Mouse (Mus musculus) C2C12 (cell line): ENCODE measurements around the gene Kcnh1.

Experiments
- CEBPB ChIP-seq: IDR thresholded peaks from one replicate; pipeline ENCODE4 v1.6.1; 2011; ENCODE audit warnings: low read depth, mild to moderate bottlenecking, control low read depth, moderate library complexity
- CTCF ChIP-seq: IDR thresholded peaks from one replicate; pipeline ENCODE4 v1.5.1; 2011; ENCODE audit not compliant: control insufficient read depth, insufficient read depth, insufficient read length
- MAX ChIP-seq: IDR thresholded peaks from one replicate; pipeline ENCODE4 v1.6.1; 2011; ENCODE audit warnings: mild to moderate bottlenecking, control low read depth
- MYOD1 ChIP-seq: IDR thresholded peaks from one replicate; pipeline ENCODE4 v1.6.1; 2011; ENCODE audit warnings: low read depth; ENCODE audit not compliant: control insufficient read depth, insufficient read length
- MYOG ChIP-seq: IDR thresholded peaks from one replicate; pipeline ENCODE4 v1.6.1; 2011; ENCODE audit not compliant: control insufficient read depth, insufficient read length; ENCODE audit errors: extremely low read depth
- USF1 ChIP-seq: IDR thresholded peaks from one replicate; pipeline ENCODE4 v1.6.1; 2011; ENCODE audit warnings: low read depth, mild to moderate bottlenecking, control low read depth, moderate library complexity

GRCm38 (mm10) chr1:192371943-192372614 is 181.5 kb downstream of the Kcnh1 start:
- no peak for TF ChIP-seq CTCF
- no peak for TF ChIP-seq MAX
- no peak for TF ChIP-seq CEBPB
- TF ChIP-seq MYOD1 = no peak
- no peak for TF ChIP-seq MYOG
- no peak for TF ChIP-seq USF1
